Mouse (Mus musculus): ENCODE measurements around the gene Cnot11. TPM values are rescaled to one million over a fixed set of nuclear protein-coding genes. Genes with fewer than 3 reads are reported as not detected.
"Not testable (repeated sequence)": the region's sequence is repeated elsewhere in the genome, so short reads cannot be mapped to it uniquely, and the experiment has no call there.

Gene Cnot11
- polyA plus RNA-seq, 1 experiment from 2014 or later, result 15.0 TPM

DNA sequence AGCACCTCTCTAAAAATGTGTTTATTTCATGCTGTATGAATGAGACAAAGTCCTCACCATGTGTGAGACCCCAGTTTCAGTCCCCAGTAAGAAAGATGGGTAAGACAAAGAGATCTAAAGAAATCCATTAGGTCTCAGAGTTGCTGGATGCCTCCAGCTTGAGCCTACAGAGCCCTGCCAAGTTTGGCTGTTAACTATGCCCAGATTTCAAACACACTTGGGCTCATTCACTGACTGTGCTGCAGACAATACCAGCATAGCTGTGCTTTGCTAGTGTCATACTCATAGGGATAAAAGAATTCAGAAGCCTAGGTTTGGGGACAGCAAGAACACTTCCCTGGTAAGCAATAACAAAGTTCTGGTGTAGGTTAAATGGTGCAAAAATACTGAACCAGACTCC lies 33.3 kb downstream of the Cnot11 start:
- Histone ChIP-seq H3K4me2 (no peak overlapping the region), H3K9me3 (no peaks in the 10 kb centered on the region), H3K9ac (no peak overlapping the region), H3K4me1 (no peaks in the 10 kb centered on the region), H3K27ac (no peak overlapping the region), H3K36me3 (replicated peaks) (no peaks in the 10 kb centered on the region), H3K27me3 (replicated peaks) (no peaks in the 10 kb centered on the region), H3K4me3 (no peak overlapping the region)
- no peak for ATAC-seq (replicated peaks)

DNA sequence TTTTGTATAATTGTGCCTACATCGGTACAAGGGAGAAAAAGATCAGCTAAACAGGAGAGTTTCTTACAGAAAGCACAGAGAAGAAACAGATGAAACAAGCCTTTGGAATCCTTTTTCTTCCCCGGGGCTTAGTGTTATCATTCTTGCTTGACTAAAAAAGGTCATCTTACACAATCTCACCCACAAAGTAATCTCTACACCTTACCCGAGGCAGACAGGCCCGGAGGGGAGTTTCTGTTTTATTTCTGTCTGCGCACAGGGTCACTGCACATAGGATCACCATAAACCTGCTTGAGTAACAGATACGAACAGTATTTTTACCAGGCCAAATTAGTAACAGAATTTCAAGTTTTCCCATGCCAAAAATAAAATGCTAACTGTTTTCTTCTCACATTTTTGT lies 36.9 kb downstream of the Cnot11 start:
- Histone ChIP-seq H3K4me1 (peaks cover 18% of the 10 kb centered on the region), H3K4me2 (no peak overlapping the region), H3K27ac (no peak overlapping the region), H3K27me3 (replicated peaks) (no peaks in the 10 kb centered on the region), H3K9me3 (no peaks in the 10 kb centered on the region), H3K9ac (no peak overlapping the region), H3K36me3 (replicated peaks) (no peaks in the 10 kb centered on the region), H3K4me3 (no peak overlapping the region)
- 74% methylated on average over 6 of the region's 6 CpGs for WGBS
- ATAC-seq (replicated peaks), result no peak

DNA sequence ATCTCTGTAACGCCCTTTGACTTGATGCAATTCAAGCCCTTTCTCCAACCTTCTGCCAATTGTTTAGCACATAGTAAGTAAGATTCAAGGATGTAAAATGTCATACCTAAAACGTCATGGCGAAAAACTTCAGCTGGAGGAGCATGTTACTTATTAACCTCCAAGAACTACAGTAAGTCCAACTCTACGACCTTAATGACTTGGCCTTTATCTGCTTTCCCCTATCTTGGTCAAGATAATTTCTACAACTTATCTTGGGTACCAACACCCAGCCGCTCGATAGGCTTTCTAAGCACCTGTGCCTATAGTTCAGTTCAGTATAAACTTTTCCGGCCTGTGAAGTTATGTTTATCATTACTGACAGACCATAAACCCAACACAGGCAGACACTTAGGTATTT lies 39.1 kb downstream of the Cnot11 start:
- H3K27me3 ChIP-seq (replicated peaks), result no peaks in the 10 kb centered on the region
- 94% methylated on average over 7 of the region's 7 CpGs for WGBS
- no peaks in the 10 kb centered on the region for H3K9me3 ChIP-seq
- no peak for ATAC-seq (replicated peaks)
- peaks cover 24% of the 10 kb centered on the region for H3K4me1 ChIP-seq
- H3K36me3 ChIP-seq (replicated peaks), result no peaks in the 10 kb centered on the region
- no peak overlapping the region for H3K4me3 ChIP-seq
- H3K4me2 ChIP-seq, result no peak overlapping the region
- no peak overlapping the region for H3K27ac ChIP-seq
- no peak overlapping the region for H3K9ac ChIP-seq

DNA sequence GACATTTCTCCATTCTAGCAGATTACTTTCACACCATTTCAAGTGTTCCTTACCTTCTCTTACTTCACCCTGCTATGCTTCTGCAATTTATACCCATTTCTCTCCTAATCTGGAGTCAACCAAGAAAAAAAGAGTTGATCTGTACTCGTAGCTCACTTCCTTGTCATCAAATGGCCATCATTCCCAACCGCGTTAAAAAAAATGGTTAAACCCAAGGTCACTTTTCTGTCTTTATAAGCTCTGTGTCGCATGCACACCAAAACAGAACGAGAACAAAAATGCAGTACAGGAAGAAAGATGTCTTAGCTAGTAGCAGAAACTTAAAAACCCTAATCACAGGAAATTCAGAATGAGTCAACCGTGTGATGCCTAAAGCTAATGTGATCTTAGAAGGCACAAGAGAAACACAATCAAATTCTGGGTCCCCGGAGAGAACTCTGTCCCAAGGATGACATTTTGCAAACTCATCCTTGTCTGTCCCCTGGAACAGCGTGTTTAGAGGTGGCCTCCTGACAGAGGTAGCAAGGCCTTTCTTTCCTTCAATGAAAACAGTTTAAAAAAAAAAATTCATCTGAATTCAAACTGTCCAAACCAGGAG lies 41.1 kb downstream of the Cnot11 start:
- peak overlapping the region; percentile 76 for H3K4me2 ChIP-seq
- peak overlapping the region; percentile 93 for H3K9ac ChIP-seq
- peaks cover 24% of the 10 kb centered on the region for H3K4me1 ChIP-seq
- 21% methylated on average over 8 of the region's 8 CpGs for WGBS
- peak overlapping the region; percentile 94 for H3K4me3 ChIP-seq
- H3K36me3 ChIP-seq (replicated peaks), result no peaks in the 10 kb centered on the region
- no peak for ATAC-seq (replicated peaks)
- H3K27ac ChIP-seq, result peak overlapping the region; percentile 98
- no peaks in the 10 kb centered on the region for H3K27me3 ChIP-seq (replicated peaks)
- H3K9me3 ChIP-seq, result no peaks in the 10 kb centered on the region

DNA sequence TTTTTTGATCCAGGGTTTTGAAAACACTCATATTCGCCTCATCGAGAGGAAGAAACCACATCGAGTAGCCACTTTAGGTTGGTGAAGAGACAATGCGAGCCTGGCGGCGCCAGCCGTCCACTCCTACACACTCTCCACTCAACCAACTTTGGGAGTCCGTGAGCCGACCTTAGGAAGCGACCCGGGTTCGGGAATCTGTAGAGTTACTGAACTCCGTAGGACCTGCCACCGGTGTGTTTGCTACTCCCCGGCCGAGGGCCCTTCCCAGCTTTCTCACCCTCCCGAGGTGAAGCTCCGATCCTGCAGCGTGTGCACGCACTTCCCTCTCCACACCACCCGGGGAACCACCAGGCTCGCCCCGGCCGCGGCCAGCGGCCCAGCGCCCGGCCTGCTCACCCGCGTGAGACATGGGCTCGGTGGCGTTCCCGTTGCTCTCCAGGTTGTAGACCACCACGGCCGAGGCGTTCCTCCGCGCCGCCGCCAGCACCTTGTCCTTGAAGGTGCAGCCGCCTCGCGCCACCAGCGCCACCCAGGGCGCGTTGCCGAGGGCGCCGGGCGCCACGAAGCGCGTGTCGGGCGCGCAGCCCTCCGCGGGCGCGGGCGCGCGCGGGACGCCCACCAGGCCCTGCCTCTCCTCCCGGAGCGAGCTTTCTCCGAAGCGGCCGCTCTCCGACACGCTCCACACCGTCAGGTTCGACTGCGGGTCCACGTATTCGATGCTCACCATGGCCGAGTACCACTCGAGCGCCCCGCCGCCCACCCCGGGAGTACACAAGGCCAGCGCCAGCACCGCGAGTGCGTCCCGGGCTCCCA lies 41.8 kb downstream of the Cnot11 start:
- Histone ChIP-seq H3K4me2 (peak overlapping the region; percentile 76), H3K9me3 (no peaks in the 10 kb centered on the region), H3K4me1 (peaks cover 24% of the 10 kb centered on the region), H3K27me3 (replicated peaks) (no peaks in the 10 kb centered on the region), H3K4me3 (peak overlapping the region; percentile 94), H3K36me3 (replicated peaks) (no peaks in the 10 kb centered on the region), H3K27ac (peak overlapping the region; percentile 98), H3K9ac (peak overlapping the region; percentile 93)
- peak; percentile 91 for ATAC-seq (replicated peaks)
- under 1% methylated on average over 80 of the region's 88 CpGs for WGBS

DNA sequence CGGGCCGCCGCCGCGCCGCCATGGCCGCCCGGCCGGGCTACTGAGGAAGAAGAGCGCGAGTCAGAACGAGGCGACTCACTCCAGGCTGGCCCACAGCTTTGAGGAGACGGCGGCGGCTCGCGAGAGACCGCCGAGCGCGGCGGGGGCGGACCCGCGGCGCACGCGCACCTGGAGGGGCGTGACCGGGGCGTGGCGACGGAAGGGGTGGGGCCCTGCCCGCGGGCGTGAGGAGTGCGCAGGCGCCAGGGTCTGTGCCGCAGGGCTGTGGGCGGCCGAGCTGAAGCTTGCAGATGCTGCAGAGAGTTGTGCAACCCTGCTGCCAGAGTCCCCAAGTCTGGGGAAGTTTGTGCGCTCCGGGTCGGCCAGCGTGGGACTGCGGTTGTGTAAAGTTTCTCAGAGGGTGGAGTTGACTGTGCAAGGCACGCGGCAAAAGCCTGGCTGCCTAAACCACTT lies 42.5 kb downstream of the Cnot11 start, which contains the start of gene Rnf149:
Rnf149 (minus strand) TSS at position 153 of the 453 bp plus-strand sequence.
- H3K4me1 ChIP-seq, result peaks cover 24% of the 10 kb centered on the region
- peak within 1 kb of the TSS; percentile 98 for H3K27ac ChIP-seq
- peak within 1 kb of the TSS; percentile 76 for H3K4me2 ChIP-seq
- H3K4me3 ChIP-seq, result peak within 1 kb of the TSS; percentile 94
- peak within 1 kb of the TSS; percentile 93 for H3K9ac ChIP-seq
- no peaks in the 10 kb centered on the region for H3K27me3 ChIP-seq (replicated peaks)
- ATAC-seq (replicated peaks), result peak; percentile 96
- no peaks in the 10 kb centered on the region for H3K9me3 ChIP-seq
- no peaks in the 10 kb centered on the region for H3K36me3 ChIP-seq (replicated peaks)
- under 1% methylated on average over 49 of the region's 49 CpGs for WGBS

DNA sequence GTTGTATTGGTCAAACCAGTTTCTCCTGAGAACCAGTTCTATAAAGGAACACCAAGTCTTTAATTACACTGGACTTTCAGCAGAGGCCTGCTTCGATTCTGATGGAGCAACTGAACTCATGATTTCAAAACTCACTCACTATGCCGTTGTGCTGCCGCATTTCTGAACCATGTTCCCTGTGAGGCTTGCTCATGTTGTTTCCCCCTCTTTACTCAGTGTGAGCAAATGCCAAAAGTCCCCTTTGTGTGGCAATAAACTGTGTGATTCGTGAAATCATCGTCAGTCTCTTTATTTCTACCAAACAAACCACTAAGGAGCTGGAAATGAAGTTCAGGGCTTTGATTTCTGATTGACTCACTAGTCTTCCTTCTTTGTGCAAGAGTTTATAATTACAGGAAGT lies 43.7 kb downstream of the Cnot11 start:
- H3K36me3 ChIP-seq (replicated peaks), result no peaks in the 10 kb centered on the region
- H3K4me1 ChIP-seq, result peaks cover 24% of the 10 kb centered on the region
- ATAC-seq (replicated peaks), result no peak

DNA sequence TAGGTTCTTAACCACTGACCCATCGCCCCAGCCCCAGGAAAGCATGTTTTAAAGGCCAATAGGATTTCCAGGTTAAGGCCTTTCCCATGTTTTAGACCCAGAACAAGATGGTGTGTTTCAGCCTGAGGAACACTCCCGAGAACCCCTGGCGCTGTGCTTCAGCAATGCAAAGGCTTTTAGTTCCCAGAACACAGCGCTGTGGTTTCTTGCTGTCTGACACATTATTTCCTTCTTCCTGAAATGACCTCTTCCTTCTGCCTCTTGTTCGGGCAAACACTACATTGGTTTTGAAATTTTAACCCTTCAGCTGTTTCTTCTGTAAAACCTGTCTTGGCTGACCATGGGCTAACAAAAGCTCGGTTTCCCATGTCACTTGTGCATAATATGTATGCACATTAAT lies 44.3 kb downstream of the Cnot11 start:
- Histone ChIP-seq H3K36me3 (replicated peaks) (no peaks in the 10 kb centered on the region), H3K4me2 (no peak overlapping the region), H3K9me3 (no peaks in the 10 kb centered on the region), H3K27ac (no peak overlapping the region), H3K9ac (no peak overlapping the region), H3K4me3 (no peak overlapping the region), H3K27me3 (replicated peaks) (no peaks in the 10 kb centered on the region), H3K4me1 (peaks cover 22% of the 10 kb centered on the region)
- ATAC-seq (replicated peaks), result no peak
- WGBS, result 79% methylated on average over 6 of the region's 6 CpGs

More for the DNA sequence above, 43.7 kb downstream of the Cnot11 start:
- no peaks in the 10 kb centered on the region for H3K27me3 ChIP-seq (replicated peaks)
- H3K9me3 ChIP-seq, result no peaks in the 10 kb centered on the region
- no peak overlapping the region for H3K4me3 ChIP-seq
- WGBS, result 88% methylated on average over 5 of the region's 5 CpGs
- no peak overlapping the region for H3K4me2 ChIP-seq
- no peak overlapping the region for H3K27ac ChIP-seq
- no peak overlapping the region for H3K9ac ChIP-seq

DNA sequence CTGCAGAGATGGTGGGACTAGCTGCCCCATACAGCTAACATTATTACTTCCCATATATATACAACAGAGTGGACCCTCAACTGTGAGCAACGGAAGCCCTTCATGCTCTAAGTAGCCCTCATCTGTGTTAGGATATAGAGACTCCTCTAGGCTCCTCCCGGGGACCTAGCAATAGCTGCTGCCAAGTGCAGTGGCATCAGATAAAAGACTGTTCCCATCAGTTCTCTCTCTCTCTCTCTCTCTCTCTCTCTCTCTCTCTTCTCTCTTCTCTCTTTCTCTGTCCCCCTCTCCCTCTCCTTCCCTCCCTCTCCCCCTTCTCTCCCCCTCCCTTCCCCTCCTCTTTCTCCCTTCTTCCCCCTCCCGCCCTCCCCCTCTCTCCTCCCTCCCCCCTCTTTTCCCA lies 46.4 kb downstream of the Cnot11 start:
- ATAC-seq (replicated peaks), result no peak
- Histone ChIP-seq H3K4me1 (peaks cover 6% of the 10 kb centered on the region), H3K9ac (no peak overlapping the region), H3K36me3 (replicated peaks) (no peaks in the 10 kb centered on the region), H3K4me3 (no peak overlapping the region), H3K4me2 (no peak overlapping the region), H3K27me3 (replicated peaks) (no peaks in the 10 kb centered on the region), H3K9me3 (no peaks in the 10 kb centered on the region), H3K27ac (no peak overlapping the region)
- WGBS, result 79% methylated on average over 2 of the region's 3 CpGs

DNA sequence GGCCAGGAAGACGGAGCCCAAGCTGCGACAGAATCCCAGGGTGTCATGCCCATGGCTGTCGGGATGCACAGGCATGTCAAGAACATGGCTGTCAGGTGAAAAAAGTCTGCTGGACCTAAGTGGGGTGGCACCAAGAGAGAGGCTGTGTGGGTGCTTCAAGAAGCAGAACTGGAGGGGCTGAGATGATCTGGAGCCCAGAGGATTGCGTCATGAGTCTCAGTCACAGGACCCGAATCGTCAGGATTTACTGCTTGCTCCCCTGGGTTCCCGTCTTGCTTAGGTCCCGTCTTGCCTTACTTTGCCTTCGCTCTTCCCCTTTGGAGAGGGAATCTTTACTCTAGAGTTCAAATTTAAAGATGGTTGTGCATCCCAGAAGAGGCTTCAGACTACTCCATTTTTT lies 48.4 kb downstream of the Cnot11 start:
- H3K36me3 ChIP-seq (replicated peaks), result no peaks in the 10 kb centered on the region
- H3K27me3 ChIP-seq (replicated peaks), result no peaks in the 10 kb centered on the region
- H3K27ac ChIP-seq, result no peak overlapping the region
- no peak overlapping the region for H3K4me3 ChIP-seq
- H3K9ac ChIP-seq, result no peak overlapping the region
- H3K4me1 ChIP-seq, result no peaks in the 10 kb centered on the region
- WGBS, result 92% methylated on average over 9 of the region's 9 CpGs
- no peaks in the 10 kb centered on the region for H3K9me3 ChIP-seq
- no peak overlapping the region for H3K4me2 ChIP-seq
- no peak for ATAC-seq (replicated peaks)

DNA sequence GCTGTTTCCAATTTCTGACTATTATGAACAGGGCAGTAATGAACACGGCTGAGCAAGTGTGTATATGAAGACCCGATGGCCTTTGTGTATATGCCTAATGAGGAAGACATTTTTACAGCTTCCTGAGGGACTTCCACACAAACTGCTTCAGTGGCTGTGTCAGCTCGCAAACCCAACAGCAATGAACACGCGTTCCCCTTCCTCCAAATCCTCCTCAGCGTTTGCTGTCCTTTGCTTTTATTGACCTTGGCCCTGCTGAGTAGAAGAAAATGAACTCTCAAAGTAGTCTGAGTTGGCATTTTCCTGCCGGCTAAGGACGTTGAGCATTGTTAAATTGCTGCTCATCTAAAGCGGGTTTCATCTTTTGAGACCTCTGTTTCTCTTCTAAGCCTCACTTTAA lies 50.6 kb downstream of the Cnot11 start:
- no peak overlapping the region for H3K4me3 ChIP-seq
- no peak for ATAC-seq (replicated peaks)
- no peak overlapping the region for H3K4me2 ChIP-seq
- H3K4me1 ChIP-seq, result no peaks in the 10 kb centered on the region
- H3K27ac ChIP-seq, result no peak overlapping the region
- no peaks in the 10 kb centered on the region for H3K36me3 ChIP-seq (replicated peaks)
- H3K9ac ChIP-seq, result no peak overlapping the region
- no peaks in the 10 kb centered on the region for H3K27me3 ChIP-seq (replicated peaks)
- 89% methylated on average over 9 of the region's 9 CpGs for WGBS
- H3K9me3 ChIP-seq, result no peaks in the 10 kb centered on the region

DNA sequence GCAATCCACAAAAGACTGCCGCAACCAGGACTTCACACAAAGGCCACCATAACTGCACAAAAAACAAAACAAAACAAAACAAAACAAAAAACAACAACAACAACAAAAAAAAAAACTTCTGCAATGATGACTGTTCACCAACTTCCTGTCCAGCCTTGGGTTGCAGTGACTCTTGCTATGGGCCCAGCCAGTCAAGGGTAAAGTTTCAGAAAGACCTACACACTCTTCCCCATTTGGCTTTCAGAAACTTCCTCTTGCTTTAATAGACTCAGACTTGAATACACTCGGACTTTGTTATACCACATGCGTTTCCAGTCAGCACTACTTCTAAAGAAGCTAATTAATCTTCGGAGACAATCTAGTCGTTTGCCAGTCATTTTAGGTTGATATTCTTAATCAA lies 55.4 kb downstream of the Cnot11 start:
- H3K4me1 ChIP-seq, result no peaks in the 10 kb centered on the region
- ATAC-seq (replicated peaks), result no peak
- no peak overlapping the region for H3K4me2 ChIP-seq
- WGBS, result 81% methylated on average over 5 of the region's 5 CpGs
- H3K9ac ChIP-seq, result no peak overlapping the region
- no peaks in the 10 kb centered on the region for H3K27me3 ChIP-seq (replicated peaks)
- no peak overlapping the region for H3K27ac ChIP-seq
- H3K36me3 ChIP-seq (replicated peaks), result no peaks in the 10 kb centered on the region
- H3K9me3 ChIP-seq, result no peaks in the 10 kb centered on the region
- H3K4me3 ChIP-seq, result no peak overlapping the region

DNA sequence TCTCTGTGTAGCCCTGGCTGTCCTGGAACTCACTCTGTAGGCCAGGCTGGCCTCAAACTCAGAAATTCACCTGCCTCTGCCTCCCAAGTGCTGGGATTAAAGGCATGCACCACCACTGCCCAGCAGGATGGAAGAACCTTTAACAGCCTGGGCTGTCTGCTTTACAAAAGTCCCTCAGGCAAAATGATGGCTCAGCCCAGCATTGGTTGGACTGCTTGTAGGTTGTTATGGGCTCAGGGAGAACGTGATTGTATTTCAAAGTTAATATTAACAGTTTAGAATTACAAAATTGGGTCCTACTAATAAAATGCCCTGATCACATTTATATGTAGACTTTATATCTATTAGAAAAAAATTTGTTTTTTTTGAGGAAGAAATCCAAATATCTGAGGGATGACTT lies 56.8 kb downstream of the Cnot11 start:
- not testable (repeated sequence) for H3K9ac ChIP-seq; H3K4me2 ChIP-seq; H3K27ac ChIP-seq; H3K4me1 ChIP-seq; H3K36me3 ChIP-seq (replicated peaks); H3K9me3 ChIP-seq; ATAC-seq (replicated peaks); H3K4me3 ChIP-seq; H3K27me3 ChIP-seq (replicated peaks)
- WGBS, result 91% methylated on average over 1 of the region's 1 CpGs
